Mouse (Mus musculus) stomach, embryonic 14.5 days (tissue): ENCODE results near the gene Bcat2. TPM values are rescaled to one million over a fixed set of nuclear protein-coding genes. Genes with fewer than 3 reads are reported as not detected.

Experiments
- ATAC-seq: fragments of 200-750 bp; cut with Nextera tagmentation; 2 replicates; pipeline ENCODE4 v1.8.0; 2017; ENCODE audit warnings: low read depth, moderate TSS enrichment; ENCODE audit not compliant: insufficient number of reproducible peaks, insufficient read depth, low FRiP score
- H3K27ac ChIP-seq: fragments of 300-500 bp; sonication (generic); 2 replicates; pipeline ENCODE4 v1.5.1; 2014; ENCODE audit warnings: mild to moderate bottlenecking, low read length, moderate library complexity, mixed read lengths
- H3K27me3 ChIP-seq: fragments of 300-500 bp; sonication (generic); 2 replicates; pipeline ENCODE4 v1.6.1; 2014; ENCODE audit warnings: low read length, control low read depth, mixed read lengths; ENCODE audit not compliant: control insufficient read depth, insufficient read depth
- H3K36me3 ChIP-seq: fragments of 300-500 bp; sonication (generic); 2 replicates; pipeline ENCODE4 v1.6.1; 2014; ENCODE audit warnings: mild to moderate bottlenecking, control low read depth, low read length, moderate library complexity, mixed read lengths; ENCODE audit not compliant: control insufficient read depth, insufficient read depth
- H3K4me1 ChIP-seq: fragments of 300-500 bp; sonication (generic); 2 replicates; pipeline ENCODE4 v1.6.1; 2014; ENCODE audit warnings: low read length, control low read depth, mixed read lengths; ENCODE audit not compliant: control insufficient read depth, insufficient read depth
- H3K4me2 ChIP-seq: fragments of 300-500 bp; sonication (generic); replicated peaks from 2 replicates; pipeline ENCODE4 v1.6.1; 2014; ENCODE audit warnings: low read depth, low read length, control low read depth
- H3K4me3 ChIP-seq: fragments of 300-500 bp; sonication (generic); 2 replicates; pipeline ENCODE4 v1.5.1; 2014; ENCODE audit warnings: low read depth, low read length, control low read depth
- H3K9ac ChIP-seq: fragments of 300-500 bp; sonication (generic); replicated peaks from 2 replicates; pipeline ENCODE4 v1.6.1; 2014; ENCODE audit warnings: low read depth, mild to moderate bottlenecking, control low read depth, low read length, moderate library complexity, mixed read lengths
- H3K9me3 ChIP-seq: fragments of 300-500 bp; sonication (generic); 2 replicates; pipeline ENCODE4 v1.6.1; 2016; ENCODE audit warnings: low read depth, low read length, control low read depth; ENCODE audit not compliant: control insufficient read depth
- WGBS: fragments of 180-500 bp; shearing (Covaris S2); extraction: QIAGEN DNeasy Blood & Tissue Kit; methylation state at CpG from one replicate; pipeline ENCODE4 v1.1.7; 2014; 5-methylcytosine and 5-hydroxymethylcytosine counted together
- polyA plus RNA-seq: library from polyadenylated mRNA; unstranded; fragments of >200 nt; fragmentation: Nextera tagmentation; extraction: Ambion mirVana; gene quantifications from 2 replicates; pipeline ENCODE4 v1.2.1, GENCODE M21; 2014

The Bcat2 gene
- polyA plus RNA-seq, 1 experiment from 2014 or later = 61.6 TPM

- Histone ChIP-seq H3K36me3 (no peaks in the 10 kb centered on the region), H3K9ac (no peak overlapping the region), H3K4me3 (no peak overlapping the region), H3K4me2 (no peak overlapping the region), H3K27ac (no peak overlapping the region), H3K9me3 (no peaks in the 10 kb centered on the region), H3K4me1 (0 out of 2 replicates have a peak, but pooled peaks cover 2% of the 10 kb centered on the region), H3K27me3 (no peaks in the 10 kb centered on the region)
- 74% methylated on average over 23 of the region's 23 CpGs for WGBS
- ATAC-seq = no peak
These were observed 60.3 kb downstream of the Bcat2 start for GRCm38 (mm10) chr7:45630064-45630907.

GRCm38 (mm10) chr7:45632499-45632898 lies 62.5 kb downstream of the Bcat2 start:
- 0 out of 2 replicates have a peak, but pooled peaks have one; percentile 29 for ATAC-seq
- H3K36me3 ChIP-seq = peaks cover 3% of the 10 kb centered on the region; the same call in 1 of the 2 replicates
- peak overlapping the region; percentile 10; the same call in 1 of the 2 replicates for H3K4me3 ChIP-seq
- 0 out of 2 replicates have a peak, but pooled peaks cover 2% of the 10 kb centered on the region for H3K4me1 ChIP-seq
- H3K4me2 ChIP-seq = peak overlapping the region; percentile 37
- H3K9ac ChIP-seq = 0 out of 2 replicates have a peak overlapping the region, but pooled peaks have one; percentile 21
- no peaks in the 10 kb centered on the region; the same call in 1 of the 2 replicates for H3K9me3 ChIP-seq
- no peak overlapping the region for H3K27ac ChIP-seq
- no peaks in the 10 kb centered on the region for H3K27me3 ChIP-seq
- 17% methylated on average over 35 of the region's 35 CpGs for WGBS

- H3K4me2 ChIP-seq = no peak overlapping the region
- H3K27ac ChIP-seq = no peak overlapping the region
These were observed 65.2 kb downstream of the Bcat2 start for GRCm38 (mm10) chr7:45634946-45635681.

GRCm38 (mm10) chr7:45635711-45636688 lies 66.0 kb downstream of the Bcat2 start:
- Histone ChIP-seq H3K9me3 (no peaks in the 10 kb centered on the region; the same call in 1 of the 2 replicates), H3K4me3 (no peak overlapping the region), H3K9ac (no peak overlapping the region), H3K27me3 (no peaks in the 10 kb centered on the region), H3K36me3 (peaks cover 3% of the 10 kb centered on the region; the same call in 1 of the 2 replicates), H3K27ac (peak overlapping the region; percentile 7; the same call in 1 of the 2 replicates), H3K4me2 (no peak overlapping the region), H3K4me1 (peaks cover 15% of the 10 kb centered on the region)
- no peak for ATAC-seq
- WGBS = 72% methylated on average over 15 of the region's 15 CpGs

More at GRCm38 (mm10) chr7:45634946-45635681, 65.2 kb downstream of the Bcat2 start:
- Histone ChIP-seq H3K36me3 (peaks cover 3% of the 10 kb centered on the region; the same call in 1 of the 2 replicates), H3K4me1 (peaks cover 9% of the 10 kb centered on the region), H3K9ac (no peak overlapping the region), H3K9me3 (no peaks in the 10 kb centered on the region; the same call in 1 of the 2 replicates), H3K4me3 (no peak overlapping the region), H3K27me3 (no peaks in the 10 kb centered on the region)
- 84% methylated on average over 11 of the region's 11 CpGs for WGBS
- ATAC-seq = no peak

GRCm38 (mm10) chr7:45637710-45638109 lies 67.8 kb downstream of the Bcat2 start:
- no peak overlapping the region for H3K4me3 ChIP-seq
- H3K9ac ChIP-seq = no peak overlapping the region
- no peaks in the 10 kb centered on the region; the same call in 1 of the 2 replicates for H3K9me3 ChIP-seq
- no peaks in the 10 kb centered on the region for H3K27me3 ChIP-seq
- 92% methylated on average over 6 of the region's 6 CpGs for WGBS
- H3K4me1 ChIP-seq = peaks cover 32% of the 10 kb centered on the region
- peak overlapping the region; percentile 39; the same call in 1 of the 2 replicates for H3K4me2 ChIP-seq
- no peak overlapping the region for H3K27ac ChIP-seq
- ATAC-seq = no peak
- H3K36me3 ChIP-seq = peaks cover 3% of the 10 kb centered on the region; the same call in 1 of the 2 replicates

- peak overlapping the region; percentile 39 for H3K4me2 ChIP-seq
- H3K4me3 ChIP-seq = peak overlapping the region; percentile 19
- no peaks in the 10 kb centered on the region for H3K27me3 ChIP-seq
- H3K9me3 ChIP-seq = no peaks in the 10 kb centered on the region; the same call in 1 of the 2 replicates
- ATAC-seq = peak; percentile 88
- H3K27ac ChIP-seq = no peak overlapping the region
- no peak overlapping the region for H3K9ac ChIP-seq
- H3K36me3 ChIP-seq = peaks cover 3% of the 10 kb centered on the region; the same call in 1 of the 2 replicates
- H3K4me1 ChIP-seq = peaks cover 37% of the 10 kb centered on the region
- WGBS = 20% methylated on average over 29 of the region's 29 CpGs
These were observed 68.9 kb downstream of the Bcat2 start for GRCm38 (mm10) chr7:45638623-45639401.
